Mouse (Mus musculus): ENCODE measurements around the gene Gm11937.

- TF ChIP-seq POLR2A (IDR thresholded peaks at IDR 0.05; ENCODE audit: low read depth, low read length) (no peak), CTCF (conservative IDR thresholded peaks at IDR 0.05; ENCODE audit: insufficient read depth, insufficient read length, low read depth, low read length) (peak; percentile 77)
Observed at GRCm38 (mm10) chr11:99574106-99574505, 35.9 kb downstream of the Gm11937 start.

Measured in kidney, adult 2 months (tissue).